Comparison of ENCODE assay signal across 8 mouse cellular contexts in genomic region chr6:114929346-114929745, GRCm38 (mm10). TPM values are rescaled to one million over a fixed set of nuclear protein-coding genes. Genes with fewer than 3 reads are reported as not detected.
DNase-seq lines count a peak whose midpoint lies in the region; ATAC-seq and TF ChIP-seq lines count a peak whose summit lies in the region.

No protein-coding gene starts in this region.

- peak; percentile 23 for TF ChIP-seq CTCF in E14TG2a.4 (conservative IDR thresholded peaks at IDR 0.05; ENCODE audit: low read length)

- no peaks in the 10 kb centered on the region for H3K9me3 ChIP-seq in forebrain, embryonic 14.5 days (replicated peaks; ENCODE audit: control insufficient read depth, low read length)
- H3K9me3 ChIP-seq in forebrain, embryonic 16.5 days (ENCODE audit: control insufficient read depth, low read length), result peaks cover 3% of the 10 kb centered on the region; the same call in 1 of the 2 replicates
- peaks cover 4% of the 10 kb centered on the region; the same call in 1 of the 2 replicates for H3K9me3 ChIP-seq in E14TG2a.4 (ENCODE audit: low read length)
- H3K9me3 ChIP-seq in intestine, embryonic 14.5 days (ENCODE audit: control insufficient read depth, low read length), result no peaks in the 10 kb centered on the region
- H3K9me3 ChIP-seq in megakaryocyte, embryonic 14.5 days, result peaks cover 4% of the 10 kb centered on the region; the same call in 1 of the 2 replicates

- H3K4me2 ChIP-seq in forebrain, embryonic 14.5 days (ENCODE audit: low read length), result no peak overlapping the region
- H3K4me2 ChIP-seq in forebrain, embryonic 16.5 days (ENCODE audit: low read length), result no peak overlapping the region
- peak overlapping the region; percentile 23; the same call in 1 of the 2 replicates for H3K4me2 ChIP-seq in intestine, embryonic 14.5 days (ENCODE audit: low read length)

- intact Hi-C loops in gastrocnemius, postnatal 36 days (cut with DNase I), result loop anchor here (1.0 to 2.0 kb wide), 2 partner anchors 78 to 99 kb away; no protein-coding TSS in a partner anchor

- H3K4me1 ChIP-seq in forebrain, embryonic 14.5 days (ENCODE audit: control insufficient read depth, insufficient read depth, low read length), result peaks cover 8% of the 10 kb centered on the region
- H3K4me1 ChIP-seq in forebrain, embryonic 16.5 days (replicated peaks; ENCODE audit: control insufficient read depth, insufficient read depth, low read length), result peaks cover 27% of the 10 kb centered on the region
- H3K4me1 ChIP-seq in E14TG2a.4 (replicated peaks; ENCODE audit: low read depth, low read length), result peaks cover 31% of the 10 kb centered on the region
- peaks cover 10% of the 10 kb centered on the region for H3K4me1 ChIP-seq in intestine, embryonic 14.5 days (replicated peaks; ENCODE audit: control insufficient read depth, insufficient read depth, low read length)
- H3K4me1 ChIP-seq in megakaryocyte, embryonic 14.5 days, result peaks cover 25% of the 10 kb centered on the region

- peak; percentile 60 for DNase-seq in forebrain, embryonic 14.5 days (ENCODE audit: low spot score)
- peak; percentile 80 for DNase-seq in embryo, embryonic 10.5 days (ENCODE audit: low spot score)
- peak; percentile 69 for DNase-seq in intestine, embryonic 14.5 days (ENCODE audit: low spot score)
- no peak for DNase-seq in spleen, adult 18-20 months
- no peak for DNase-seq in gastrocnemius, postnatal 36 days

- no peaks in the 10 kb centered on the region for H3K27me3 ChIP-seq in forebrain, embryonic 14.5 days (replicated peaks; ENCODE audit: control insufficient read depth, insufficient read depth, low read length)
- no peaks in the 10 kb centered on the region for H3K27me3 ChIP-seq in forebrain, embryonic 16.5 days (replicated peaks; ENCODE audit: control insufficient read depth, insufficient read depth, low read length)
- H3K27me3 ChIP-seq in E14TG2a.4 (ENCODE audit: insufficient read depth, low read length), result peaks cover 12% of the 10 kb centered on the region; the same call in 1 of the 2 replicates
- H3K27me3 ChIP-seq in intestine, embryonic 14.5 days (replicated peaks; ENCODE audit: control insufficient read depth, insufficient read depth, low read length), result no peaks in the 10 kb centered on the region
- peaks cover 28% of the 10 kb centered on the region for H3K27me3 ChIP-seq in megakaryocyte, embryonic 14.5 days (replicated peaks)

- no peak for ATAC-seq in forebrain, embryonic 14.5 days
- ATAC-seq in forebrain, embryonic 16.5 days, result no peak
- no peak for ATAC-seq in intestine, embryonic 14.5 days (replicated peaks; ENCODE audit: low FRiP score, low TSS enrichment, low read depth)

- no peak overlapping the region for H3K9ac ChIP-seq in forebrain, embryonic 14.5 days (ENCODE audit: low read length)
- no peak overlapping the region for H3K9ac ChIP-seq in forebrain, embryonic 16.5 days (replicated peaks; ENCODE audit: low read depth, low read length)
- no peak overlapping the region for H3K9ac ChIP-seq in intestine, embryonic 14.5 days (ENCODE audit: low read length)

- H3K27ac ChIP-seq in forebrain, embryonic 14.5 days (ENCODE audit: low read depth, low read length), result no peak overlapping the region
- no peak overlapping the region for H3K27ac ChIP-seq in forebrain, embryonic 16.5 days (ENCODE audit: low read length)
- peak overlapping the region; percentile 36; the same call in 1 of the 2 replicates for H3K27ac ChIP-seq in intestine, embryonic 14.5 days (ENCODE audit: low read depth)

- no peaks in the 10 kb centered on the region for H3K36me3 ChIP-seq in forebrain, embryonic 14.5 days (ENCODE audit: control insufficient read depth, insufficient read depth, low read length)
- no peaks in the 10 kb centered on the region for H3K36me3 ChIP-seq in forebrain, embryonic 16.5 days (ENCODE audit: control insufficient read depth, insufficient read depth)
- H3K36me3 ChIP-seq in E14TG2a.4 (ENCODE audit: insufficient read depth, low read length), result no peaks in the 10 kb centered on the region
- H3K36me3 ChIP-seq in intestine, embryonic 14.5 days (ENCODE audit: control insufficient read depth, insufficient read depth, low read length), result no peaks in the 10 kb centered on the region
- no peaks in the 10 kb centered on the region for H3K36me3 ChIP-seq in megakaryocyte, embryonic 14.5 days (replicated peaks; ENCODE audit: low read length)

- H3K4me3 ChIP-seq in forebrain, embryonic 14.5 days (ENCODE audit: low read depth, low read length), result no peak overlapping the region
- no peak overlapping the region for H3K4me3 ChIP-seq in forebrain, embryonic 16.5 days (replicated peaks; ENCODE audit: low read length)
- no peak overlapping the region for H3K4me3 ChIP-seq in E14TG2a.4 (replicated peaks; ENCODE audit: low read length)
- no peak overlapping the region for H3K4me3 ChIP-seq in intestine, embryonic 14.5 days (ENCODE audit: low read depth, low read length)
- H3K4me3 ChIP-seq in megakaryocyte, embryonic 14.5 days (replicated peaks), result peak overlapping the region; percentile 80

RNA-seq across cellular contexts. Expression of gene Vgll4, which starts 40.4 kb away (rescaled TPM):
- 44.9 and 54.2 TPM in 2 replicates for polyA plus RNA-seq in forebrain, embryonic 14.5 days (2014; fragmentation: Nextera tagmentation; extraction: Ambion mirVana)
- polyA plus RNA-seq in forebrain, embryonic 16.5 days (2015; fragmentation: Nextera tagmentation; extraction: Ambion mirVana), result 74.3 and 79.0 TPM in 2 replicates
- 72.0 and 82.9 TPM in 2 replicates for polyA plus RNA-seq in intestine, embryonic 14.5 days (2014; fragmentation: Nextera tagmentation; extraction: Ambion mirVana)
- polyA plus RNA-seq in megakaryocyte, embryonic 14.5 days (2012; ENCODE audit: insufficient read depth, low replicate concordance), result 30.5 and 59.7 TPM in 2 replicates
- total RNA-seq in gastrocnemius, postnatal 36 days (2021), result 10 to 100 TPM; 13.4 to 14.5 TPM

Comparison
In these comparisons a context has a peak if more than half of its experiments do, and no peak if none do; other contexts are left out.
1. DNase-seq: peak in forebrain, embryonic 14.5 days (single experiment), embryo, embryonic 10.5 days (single experiment) and intestine, embryonic 14.5 days (single experiment); none in spleen, adult 18-20 months (0 of 2) and gastrocnemius, postnatal 36 days (0 of 2).